Mouse (Mus musculus) ES-E14 (cell line): ENCODE measurements around the gene Dtx4.

Source experiments
- CHD2 ChIP-seq: IDR thresholded peaks from 2 replicates; pipeline ENCODE4 v1.6.1; 2014; ENCODE audit warnings: mild to moderate bottlenecking, low read depth, low read length, inconsistent platforms
- HCFC1 ChIP-seq: IDR thresholded peaks from 2 replicates; pipeline ENCODE4 v1.6.1; 2012; ENCODE audit warnings: low read length, inconsistent platforms, borderline replicate concordance; ENCODE audit not compliant: insufficient read depth
- ZC3H11A ChIP-seq: IDR thresholded peaks from 2 replicates; pipeline ENCODE4 v1.6.1; 2012; ENCODE audit warnings: low read depth, mild to moderate bottlenecking, inconsistent platforms, low read length, borderline replicate concordance
- ZNF384 ChIP-seq: IDR thresholded peaks from 2 replicates; pipeline ENCODE4 v1.6.1; 2012; ENCODE audit warnings: low read depth, low read length, inconsistent platforms

- TF ChIP-seq ZNF384 (no peak), ZC3H11A (no peak; the same call in 1 of the 2 replicates), CHD2 (no peak), HCFC1 (no peak)
Observed at GRCm38 (mm10) chr19:12433033-12433432, 68.2 kb downstream of the Dtx4 start.
